Mouse (Mus musculus): ENCODE results near the gene Hephl1.
A peak's percentile ranks its signal among the peaks of the same experiment; 100 is the strongest.
"Not testable (repeated sequence)": the region's sequence is repeated elsewhere in the genome, so short reads cannot be mapped to it uniquely, and the experiment has no call there.

Gene Hephl1

DNA sequence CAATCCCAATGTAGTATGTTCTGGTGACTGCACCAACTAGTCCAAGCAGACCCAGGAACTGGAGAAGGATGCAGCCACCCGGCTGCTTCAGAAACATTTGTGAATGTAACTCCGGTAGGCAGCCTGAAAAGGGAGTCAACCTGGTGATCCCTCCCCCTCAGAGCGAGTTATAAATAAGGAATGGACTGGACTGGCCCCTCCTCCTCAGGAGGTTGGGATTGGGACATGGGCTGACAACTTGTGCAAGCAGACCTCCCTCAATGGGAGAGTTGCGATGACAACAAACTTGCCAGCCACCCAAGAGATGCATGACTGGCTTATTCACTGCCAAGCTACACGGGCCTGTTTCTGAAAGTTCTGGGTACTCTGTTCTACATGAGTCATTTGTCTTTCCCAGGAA is at the start of gene Hephl1:
Hephl1 (minus strand) TSS at position 101 of the 400 bp plus-strand sequence.
- DNase-seq (ENCODE audit: low spot score in 2 of 2), result no peak

GRCm38 (mm10) chr9:15149246-15149926 is 37.5 kb upstream of the Hephl1 start:
- no peak for DNase-seq (ENCODE audit: low spot score in 2 of 2)

GRCm38 (mm10) chr9:15140546-15140945 is 28.6 kb upstream of the Hephl1 start:
- DNase-seq (ENCODE audit: low spot score in 2 of 2), result no peak

DNA sequence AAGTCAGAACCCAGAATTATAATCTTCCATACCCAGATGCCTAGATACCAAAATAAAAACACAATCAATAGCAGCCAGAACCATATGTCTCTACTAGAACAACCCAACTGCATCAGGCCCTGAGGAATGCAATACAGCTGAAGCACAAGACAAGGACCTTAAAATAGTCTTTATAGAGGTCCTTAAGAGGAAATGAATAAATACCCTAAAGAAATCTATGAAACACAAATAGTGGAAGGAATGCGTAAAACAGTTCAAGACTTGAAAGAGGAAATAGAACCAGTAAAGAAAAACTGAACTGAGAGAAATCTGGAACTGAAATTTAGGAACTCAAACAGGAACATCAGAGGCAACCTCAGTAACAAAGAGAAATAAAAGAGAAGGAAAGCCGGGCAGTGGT is 14.0 kb upstream of the Hephl1 start:
- DNase-seq (ENCODE audit: low spot score in 2 of 2), result no peak

GRCm38 (mm10) chr9:15122431-15122830 is 10.5 kb upstream of the Hephl1 start:
- no peak for DNase-seq (ENCODE audit: low spot score in 2 of 2)

- DNase-seq (ENCODE audit: low spot score in 2 of 2), result no peak
Observed at GRCm38 (mm10) chr9:15120841-15121358, 9.0 kb upstream of the Hephl1 start.

DNA sequence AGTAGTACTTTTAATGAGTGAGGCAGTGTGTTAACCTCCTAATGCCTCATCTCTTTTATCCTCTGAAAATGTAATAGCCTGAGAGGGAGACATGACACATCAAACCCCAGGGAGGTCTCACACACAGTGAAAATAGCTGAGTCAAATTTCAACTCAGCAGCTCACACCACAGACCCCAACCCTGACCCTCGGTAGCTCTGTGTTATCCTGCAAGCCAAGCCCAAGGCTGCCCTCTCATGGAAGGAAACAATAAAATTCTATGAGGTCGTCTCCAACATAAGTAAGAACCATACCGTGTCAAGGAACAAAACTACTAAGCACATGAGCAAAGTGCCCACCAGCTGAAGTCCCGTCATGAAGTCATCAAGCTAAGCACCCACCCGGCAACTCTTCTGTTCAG is 8.3 kb upstream of the Hephl1 start:
- no peak for DNase-seq (ENCODE audit: low spot score in 2 of 2)

- no peak for DNase-seq (ENCODE audit: low spot score in 2 of 2)
Observed at GRCm38 (mm10) chr9:15119515-15119914, 7.6 kb upstream of the Hephl1 start.

GRCm38 (mm10) chr9:15116165-15116564 is 4.3 kb upstream of the Hephl1 start:
- no peak for DNase-seq (ENCODE audit: low spot score in 2 of 2)

DNA sequence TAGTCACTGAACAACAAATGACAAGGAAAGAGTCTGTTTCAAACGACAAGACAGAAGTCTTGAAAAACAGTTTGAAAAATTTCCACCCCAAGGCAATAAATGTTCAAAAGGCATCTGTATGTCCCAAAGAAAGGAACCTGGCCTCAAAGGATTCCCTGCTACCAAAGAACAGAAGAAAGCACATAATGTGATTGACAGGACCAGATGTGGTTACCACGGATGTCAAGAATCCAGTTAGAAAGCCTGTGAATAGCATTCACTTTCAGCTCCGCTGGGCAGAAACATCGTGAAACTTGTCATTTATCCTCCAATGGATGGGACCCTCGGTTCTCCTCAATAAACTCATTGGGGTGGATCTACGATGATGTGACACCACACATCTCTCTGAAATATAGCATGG is 2.2 kb upstream of the Hephl1 start:
- DNase-seq (ENCODE audit: low spot score in 2 of 2), result no peak

GRCm38 (mm10) chr9:15108101-15108500 is 3.8 kb downstream of the Hephl1 start:
- no peak for DNase-seq (ENCODE audit: low spot score in 2 of 2)

- no peak for DNase-seq (ENCODE audit: low spot score in 2 of 2)
Observed at GRCm38 (mm10) chr9:15105136-15105535, 6.8 kb downstream of the Hephl1 start.

GRCm38 (mm10) chr9:15103579-15104300 is 8.2 kb downstream of the Hephl1 start:
- DNase-seq (ENCODE audit: low spot score in 2 of 2), result no peak

DNA sequence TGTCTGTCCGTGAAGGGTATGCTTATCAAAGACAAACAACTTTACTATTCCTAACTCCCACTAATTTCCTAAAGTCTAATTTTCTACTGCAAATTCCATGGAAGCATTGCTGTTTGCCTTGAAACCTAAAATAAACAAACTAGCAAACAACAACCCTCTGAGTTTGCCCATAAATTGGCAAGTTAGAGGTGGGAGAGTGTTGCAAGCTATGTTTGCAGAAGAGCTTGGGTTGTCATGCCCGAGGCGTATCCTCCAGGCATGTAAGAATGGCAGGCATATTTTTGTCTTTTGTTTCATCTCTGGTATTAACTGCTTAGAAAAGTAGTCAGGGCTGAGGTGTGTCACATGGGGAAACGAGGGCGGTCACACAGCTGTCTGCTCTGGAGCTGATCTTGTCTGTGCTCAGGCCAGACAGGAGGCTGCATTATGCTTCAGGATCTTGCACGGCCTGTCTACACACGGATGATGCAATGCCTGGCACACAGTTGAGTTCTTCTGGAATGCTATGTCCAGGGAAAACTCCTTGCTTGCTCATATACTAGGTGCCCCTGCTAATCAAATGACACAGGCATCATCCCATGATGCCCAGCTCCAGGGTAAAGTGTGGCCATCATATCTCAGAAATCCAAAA is 10.3 kb downstream of the Hephl1 start:
- no peak for DNase-seq (ENCODE audit: low spot score in 2 of 2)

- DNase-seq (ENCODE audit: low spot score in 2 of 2), result not testable (repeated sequence)
Observed at GRCm38 (mm10) chr9:15098421-15098820, 13.5 kb downstream of the Hephl1 start.

- DNase-seq (ENCODE audit: low spot score in 2 of 2), result no peak
Observed at GRCm38 (mm10) chr9:15097172-15097571, 14.7 kb downstream of the Hephl1 start.

DNA sequence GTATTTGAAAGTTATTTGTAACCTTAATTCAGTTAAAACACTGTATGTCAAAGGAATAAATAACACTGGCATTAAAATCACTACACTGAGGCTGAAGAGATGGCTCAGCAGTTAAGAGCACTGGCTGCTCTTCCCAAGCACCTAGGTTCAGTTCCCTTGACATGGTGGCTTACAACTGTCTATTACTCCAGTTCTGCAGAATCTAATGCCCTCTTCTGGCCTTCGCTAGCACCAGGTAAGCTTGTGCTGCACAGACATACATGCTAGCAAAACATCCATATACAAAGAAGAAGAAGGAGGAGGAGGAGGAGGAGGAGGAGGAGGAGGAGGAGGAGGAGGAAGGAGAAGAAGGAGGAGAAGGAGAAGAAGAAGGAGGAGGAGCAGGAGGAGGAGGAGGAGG is 15.7 kb downstream of the Hephl1 start:
- no peak for DNase-seq (ENCODE audit: low spot score in 2 of 2)

GRCm38 (mm10) chr9:15095206-15095605 is 16.7 kb downstream of the Hephl1 start:
- DNase-seq (ENCODE audit: low spot score in 2 of 2), result no peak

DNA sequence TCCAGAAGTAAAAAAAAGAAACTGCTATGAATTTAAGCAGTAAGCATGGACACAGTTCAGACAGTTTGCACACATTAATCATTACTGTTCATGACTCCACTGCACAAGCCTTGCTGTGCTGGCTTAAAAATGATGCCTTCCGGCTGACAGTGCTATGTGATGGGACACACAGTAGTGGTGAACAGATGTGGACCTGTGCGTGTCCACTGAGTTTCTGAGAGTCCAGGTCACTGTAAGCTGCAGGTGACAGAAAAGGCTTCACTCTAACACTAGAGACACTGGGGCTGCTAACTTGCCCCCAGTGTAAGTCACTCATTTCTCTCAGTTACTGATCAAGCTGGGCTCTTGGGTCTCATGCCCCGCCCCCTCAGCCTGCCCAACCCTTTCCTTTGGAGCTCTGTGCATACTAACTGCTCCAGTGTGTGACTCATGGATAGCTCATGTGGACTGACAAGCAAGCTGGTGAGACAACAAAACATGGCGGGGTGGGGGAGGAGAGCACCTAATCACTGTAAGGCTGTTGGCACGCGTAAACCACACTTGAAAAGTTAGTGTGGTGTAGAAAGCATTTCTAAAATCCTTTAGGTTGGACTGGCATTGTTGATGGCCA is 43.1 kb downstream of the Hephl1 start:
- DNase-seq (ENCODE audit: low spot score in 2 of 2), result peak; percentile 20 to 28

- no peak for DNase-seq (ENCODE audit: low spot score in 2 of 2)
Observed at GRCm38 (mm10) chr9:15067995-15068685, 43.8 kb downstream of the Hephl1 start.

DNA sequence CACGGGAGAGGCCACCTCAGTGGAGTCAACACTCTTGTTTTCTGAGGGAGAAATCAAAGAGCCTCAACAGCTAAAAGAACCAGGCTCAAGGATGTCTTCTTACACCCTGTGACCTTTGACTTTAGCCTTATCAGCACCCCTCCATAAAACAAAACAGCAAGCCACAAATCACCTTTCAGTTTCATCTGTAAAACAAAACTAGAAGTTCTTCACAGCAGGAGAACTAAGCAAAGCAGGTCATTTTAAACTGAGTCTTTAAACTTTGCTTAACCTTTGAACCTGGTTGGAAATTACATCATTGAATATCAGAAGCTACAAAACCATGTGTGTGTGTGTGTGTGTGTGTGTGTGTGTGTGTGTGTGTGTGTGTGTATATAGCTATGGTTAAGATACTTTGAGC is 47.7 kb downstream of the Hephl1 start:
- DNase-seq (ENCODE audit: low spot score in 2 of 2), result no peak

- no peak for DNase-seq (ENCODE audit: low spot score in 2 of 2)
Observed at GRCm38 (mm10) chr9:15060847-15061246, 51.1 kb downstream of the Hephl1 start.
